Mouse (Mus musculus) stomach, embryonic 14.5 days (tissue): ENCODE measurements around the gene Hdac9. TPM values are rescaled to one million over a fixed set of nuclear protein-coding genes. Genes with fewer than 3 reads are reported as not detected.

Experiments used
- ATAC-seq: fragments of 200-750 bp; cut with Nextera tagmentation; 2 replicates; pipeline ENCODE4 v1.8.0; 2017; ENCODE audit warnings: low read depth, moderate TSS enrichment; ENCODE audit not compliant: insufficient number of reproducible peaks, insufficient read depth, low FRiP score
- H3K27ac ChIP-seq: fragments of 300-500 bp; sonication (generic); 2 replicates; pipeline ENCODE4 v1.5.1; 2014; ENCODE audit warnings: mild to moderate bottlenecking, low read length, moderate library complexity, mixed read lengths
- H3K27me3 ChIP-seq: fragments of 300-500 bp; sonication (generic); 2 replicates; pipeline ENCODE4 v1.6.1; 2014; ENCODE audit warnings: low read length, control low read depth, mixed read lengths; ENCODE audit not compliant: control insufficient read depth, insufficient read depth
- H3K36me3 ChIP-seq: fragments of 300-500 bp; sonication (generic); 2 replicates; pipeline ENCODE4 v1.6.1; 2014; ENCODE audit warnings: mild to moderate bottlenecking, control low read depth, low read length, moderate library complexity, mixed read lengths; ENCODE audit not compliant: control insufficient read depth, insufficient read depth
- H3K4me1 ChIP-seq: fragments of 300-500 bp; sonication (generic); 2 replicates; pipeline ENCODE4 v1.6.1; 2014; ENCODE audit warnings: low read length, control low read depth, mixed read lengths; ENCODE audit not compliant: control insufficient read depth, insufficient read depth
- H3K4me2 ChIP-seq: fragments of 300-500 bp; sonication (generic); replicated peaks from 2 replicates; pipeline ENCODE4 v1.6.1; 2014; ENCODE audit warnings: low read depth, low read length, control low read depth
- H3K4me3 ChIP-seq: fragments of 300-500 bp; sonication (generic); 2 replicates; pipeline ENCODE4 v1.5.1; 2014; ENCODE audit warnings: low read depth, low read length, control low read depth
- H3K9ac ChIP-seq: fragments of 300-500 bp; sonication (generic); replicated peaks from 2 replicates; pipeline ENCODE4 v1.6.1; 2014; ENCODE audit warnings: low read depth, mild to moderate bottlenecking, control low read depth, low read length, moderate library complexity, mixed read lengths
- H3K9me3 ChIP-seq: fragments of 300-500 bp; sonication (generic); 2 replicates; pipeline ENCODE4 v1.6.1; 2016; ENCODE audit warnings: low read depth, low read length, control low read depth; ENCODE audit not compliant: control insufficient read depth
- WGBS: fragments of 180-500 bp; shearing (Covaris S2); extraction: QIAGEN DNeasy Blood & Tissue Kit; methylation state at CpG from one replicate; pipeline ENCODE4 v1.1.7; 2014; 5-methylcytosine and 5-hydroxymethylcytosine counted together
- polyA plus RNA-seq: library from polyadenylated mRNA; unstranded; fragments of >200 nt; fragmentation: Nextera tagmentation; extraction: Ambion mirVana; gene quantifications from 2 replicates; pipeline ENCODE4 v1.2.1, GENCODE M21; 2014

Gene Hdac9
- polyA plus RNA-seq, 1 experiment from 2014 or later, result 6.9 TPM

DNA sequence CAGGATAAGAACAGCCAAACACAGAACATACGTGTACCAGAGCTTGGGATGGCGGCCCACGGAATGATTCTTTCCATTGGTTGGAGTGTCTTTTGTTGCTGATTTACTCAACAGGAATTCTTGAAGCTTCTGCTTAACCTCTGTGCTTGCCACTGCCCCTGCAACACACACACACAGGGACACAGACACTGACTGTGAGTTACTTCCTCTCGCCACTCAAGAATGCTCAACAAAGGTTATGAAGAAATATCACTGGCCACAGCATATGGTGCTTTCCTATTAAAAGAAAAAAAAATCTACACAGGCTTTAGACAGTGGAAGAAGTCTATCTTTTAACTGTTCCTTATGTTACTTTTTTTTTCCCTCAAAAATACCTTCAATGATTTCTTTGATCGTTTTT is 485.1 kb downstream of the Hdac9 start:
- no peak for ATAC-seq
- Histone ChIP-seq H3K9me3 (no peaks in the 10 kb centered on the region), H3K27ac (no peak overlapping the region), H3K4me3 (no peak overlapping the region), H3K4me1 (no peaks in the 10 kb centered on the region), H3K36me3 (no peaks in the 10 kb centered on the region), H3K4me2 (no peak overlapping the region), H3K27me3 (no peaks in the 10 kb centered on the region), H3K9ac (no peak overlapping the region)
- 87% methylated on average over 5 of the region's 5 CpGs for WGBS

DNA sequence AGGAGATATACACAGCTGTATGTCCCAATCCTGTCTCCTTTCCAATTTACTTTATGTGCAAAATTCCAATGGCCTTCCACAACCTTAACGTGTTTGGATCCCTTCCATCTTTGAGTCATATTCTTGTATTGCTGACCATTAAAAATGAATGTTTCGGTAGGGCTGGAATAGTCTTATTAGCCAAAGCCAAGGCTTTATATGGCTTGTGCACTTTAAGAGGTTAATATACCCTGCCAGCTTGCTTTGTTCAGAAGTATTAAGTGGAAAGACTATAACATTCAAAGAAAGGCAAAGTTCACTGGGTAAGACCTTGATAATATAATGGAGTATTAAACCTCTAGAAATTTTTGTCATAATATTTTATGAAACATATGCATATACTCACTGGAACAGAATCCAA is 491.4 kb downstream of the Hdac9 start:
- H3K9ac ChIP-seq, result no peak overlapping the region
- H3K4me3 ChIP-seq, result no peak overlapping the region
- no peaks in the 10 kb centered on the region for H3K4me1 ChIP-seq
- ATAC-seq, result no peak
- H3K27ac ChIP-seq, result no peak overlapping the region
- no peaks in the 10 kb centered on the region for H3K36me3 ChIP-seq
- no peaks in the 10 kb centered on the region for H3K27me3 ChIP-seq
- WGBS, result 78% methylated on average over 2 of the region's 2 CpGs
- no peaks in the 10 kb centered on the region for H3K9me3 ChIP-seq
- no peak overlapping the region for H3K4me2 ChIP-seq

DNA sequence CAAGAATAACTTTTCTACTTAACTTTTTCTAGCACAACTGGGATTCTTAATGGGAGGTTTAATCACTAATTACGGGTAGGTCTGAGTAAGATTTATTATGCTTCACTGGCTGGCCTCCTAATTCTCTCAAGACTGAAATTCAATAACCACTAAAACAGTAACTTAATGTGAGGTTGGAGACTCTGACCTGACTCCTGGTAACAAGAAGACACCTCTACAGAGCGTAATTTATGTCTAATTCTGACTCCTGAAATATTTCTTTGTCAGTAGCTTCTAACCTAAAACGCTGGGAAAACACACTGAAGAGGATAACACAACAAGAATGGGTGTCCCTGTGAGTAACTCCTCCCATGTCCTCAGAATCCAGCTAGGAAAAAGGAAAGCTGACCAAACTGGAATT is 508.8 kb downstream of the Hdac9 start:
- Histone ChIP-seq H3K36me3 (no peaks in the 10 kb centered on the region), H3K4me1 (no peaks in the 10 kb centered on the region), H3K9ac (no peak overlapping the region), H3K9me3 (no peaks in the 10 kb centered on the region), H3K27me3 (no peaks in the 10 kb centered on the region), H3K4me2 (no peak overlapping the region), H3K27ac (no peak overlapping the region), H3K4me3 (no peak overlapping the region)
- no peak for ATAC-seq
- 66% methylated on average over 3 of the region's 3 CpGs for WGBS

DNA sequence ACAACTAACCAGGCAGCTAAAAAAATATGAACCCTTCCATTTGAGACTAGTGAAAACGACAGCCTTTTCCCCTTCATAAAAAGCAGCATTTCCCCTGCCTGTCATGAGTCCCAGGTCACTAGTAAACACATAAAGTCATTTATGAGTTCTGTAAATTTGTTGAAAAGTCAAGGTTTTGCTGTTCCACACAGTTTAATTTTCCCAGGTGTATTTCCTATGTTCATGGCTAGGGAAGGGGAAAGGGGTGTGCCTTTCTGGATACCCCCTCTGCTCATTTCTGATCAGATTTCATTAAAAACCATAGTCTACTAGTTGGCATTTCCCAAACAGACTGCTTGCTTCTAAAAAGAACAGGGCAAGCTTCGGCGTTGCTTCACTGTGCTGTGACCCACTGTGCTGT is 509.8 kb downstream of the Hdac9 start:
- H3K36me3 ChIP-seq, result no peaks in the 10 kb centered on the region
- no peaks in the 10 kb centered on the region for H3K9me3 ChIP-seq
- H3K9ac ChIP-seq, result no peak overlapping the region
- no peak overlapping the region for H3K4me2 ChIP-seq
- 77% methylated on average over 3 of the region's 3 CpGs for WGBS
- H3K4me1 ChIP-seq, result no peaks in the 10 kb centered on the region
- no peaks in the 10 kb centered on the region for H3K27me3 ChIP-seq
- ATAC-seq, result no peak
- no peak overlapping the region for H3K4me3 ChIP-seq
- no peak overlapping the region for H3K27ac ChIP-seq

DNA sequence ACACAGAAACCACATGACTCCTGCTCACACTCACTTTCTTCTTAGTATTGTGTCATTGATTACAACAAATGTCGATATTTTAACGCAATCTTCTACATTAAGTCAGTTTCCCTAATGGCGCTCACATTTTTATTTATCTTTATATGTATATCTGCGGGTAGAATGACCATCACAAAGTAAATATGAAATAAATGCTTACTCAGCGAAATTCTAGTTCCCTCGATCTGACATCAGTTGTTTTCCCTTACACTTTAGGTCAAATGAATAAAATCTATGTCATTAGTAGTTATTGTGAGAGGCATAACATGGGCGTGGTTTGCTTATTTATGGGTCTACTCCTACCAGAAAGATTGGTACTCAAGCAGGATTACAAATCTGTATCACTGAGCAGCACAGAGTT is 514.8 kb downstream of the Hdac9 start:
- no peaks in the 10 kb centered on the region for H3K9me3 ChIP-seq
- WGBS, result 90% methylated on average over 7 of the region's 7 CpGs

DNA sequence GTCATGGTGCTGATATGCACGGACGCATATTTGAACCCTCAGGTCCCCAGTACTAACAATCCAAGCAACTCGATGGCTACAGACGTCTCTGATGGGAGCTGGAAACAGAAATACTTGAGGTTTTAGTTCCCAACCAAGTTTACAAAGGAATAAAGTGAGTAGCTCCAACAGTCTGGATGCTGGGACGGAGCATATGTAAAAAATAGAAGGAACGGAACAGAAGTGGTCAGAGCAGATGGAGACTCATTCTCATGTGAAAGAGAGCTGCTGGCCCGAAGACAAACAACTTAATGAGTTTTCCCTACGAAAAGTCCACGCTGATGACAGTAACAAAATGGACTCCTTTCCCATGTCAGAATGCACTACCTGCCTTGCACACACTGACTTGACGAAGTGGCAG is 518.3 kb downstream of the Hdac9 start:
- 89% methylated on average over 10 of the region's 10 CpGs for WGBS
- no peaks in the 10 kb centered on the region for H3K4me1 ChIP-seq
- no peak for ATAC-seq
- no peaks in the 10 kb centered on the region for H3K27me3 ChIP-seq
- no peaks in the 10 kb centered on the region for H3K9me3 ChIP-seq
- H3K9ac ChIP-seq, result no peak overlapping the region
- H3K4me2 ChIP-seq, result no peak overlapping the region
- no peak overlapping the region for H3K4me3 ChIP-seq
- no peaks in the 10 kb centered on the region for H3K36me3 ChIP-seq
- no peak overlapping the region for H3K27ac ChIP-seq

More for the DNA sequence above, 514.8 kb downstream of the Hdac9 start:
- Histone ChIP-seq H3K36me3 (no peaks in the 10 kb centered on the region), H3K27me3 (no peaks in the 10 kb centered on the region), H3K9ac (no peak overlapping the region), H3K4me1 (no peaks in the 10 kb centered on the region), H3K27ac (no peak overlapping the region), H3K4me2 (no peak overlapping the region), H3K4me3 (no peak overlapping the region)
- no peak for ATAC-seq

DNA sequence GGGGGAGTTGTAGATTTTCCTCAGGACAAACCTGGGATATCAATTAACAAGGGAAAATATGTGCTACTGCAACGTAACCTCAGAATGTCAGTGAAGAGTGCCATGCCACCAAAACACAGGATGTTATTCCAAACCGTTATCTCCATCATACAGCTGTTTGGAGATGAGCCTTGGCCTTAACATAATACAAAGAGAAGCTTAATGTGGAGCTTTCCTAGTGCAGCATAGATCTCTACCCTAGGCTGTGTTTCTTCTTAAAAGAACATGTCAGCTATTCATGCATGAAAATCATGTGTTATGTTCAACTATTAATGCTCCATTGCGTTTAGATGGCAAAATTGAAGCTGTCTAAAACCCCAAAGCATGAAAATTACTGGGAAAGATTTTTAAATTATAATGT is 522.6 kb downstream of the Hdac9 start:
- 75% methylated on average over 3 of the region's 3 CpGs for WGBS
- no peaks in the 10 kb centered on the region for H3K4me1 ChIP-seq
- H3K36me3 ChIP-seq, result no peaks in the 10 kb centered on the region
- no peak overlapping the region for H3K27ac ChIP-seq
- no peak overlapping the region for H3K4me2 ChIP-seq
- no peaks in the 10 kb centered on the region for H3K27me3 ChIP-seq
- H3K9ac ChIP-seq, result no peak overlapping the region
- no peaks in the 10 kb centered on the region for H3K9me3 ChIP-seq
- no peak for ATAC-seq
- no peak overlapping the region for H3K4me3 ChIP-seq

DNA sequence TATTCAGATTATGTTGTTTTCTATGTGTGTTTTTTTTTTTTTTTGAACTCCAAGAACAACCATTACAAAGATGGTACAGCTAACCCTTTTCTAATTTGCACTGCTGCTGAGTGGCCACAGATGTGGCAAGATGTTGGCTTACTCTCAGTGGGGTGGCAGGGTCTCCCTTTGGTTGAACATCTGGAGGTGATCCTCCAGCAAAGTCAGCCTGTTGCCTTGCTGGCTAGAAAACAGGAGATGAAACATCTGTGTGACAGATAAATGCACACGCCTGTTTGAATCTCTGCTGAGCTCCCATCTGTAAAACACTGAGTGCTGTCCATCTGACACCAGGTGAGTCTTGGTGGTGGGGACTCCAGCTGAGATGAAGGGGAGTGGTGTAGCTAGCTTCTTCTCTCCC is 537.2 kb downstream of the Hdac9 start:
- Histone ChIP-seq H3K4me1 (no peaks in the 10 kb centered on the region), H3K9ac (no peak overlapping the region), H3K36me3 (no peaks in the 10 kb centered on the region), H3K27me3 (no peaks in the 10 kb centered on the region), H3K27ac (no peak overlapping the region), H3K9me3 (no peaks in the 10 kb centered on the region), H3K4me3 (no peak overlapping the region), H3K4me2 (no peak overlapping the region)
- 63% methylated on average over 1 of the region's 1 CpGs for WGBS
- ATAC-seq, result no peak

DNA sequence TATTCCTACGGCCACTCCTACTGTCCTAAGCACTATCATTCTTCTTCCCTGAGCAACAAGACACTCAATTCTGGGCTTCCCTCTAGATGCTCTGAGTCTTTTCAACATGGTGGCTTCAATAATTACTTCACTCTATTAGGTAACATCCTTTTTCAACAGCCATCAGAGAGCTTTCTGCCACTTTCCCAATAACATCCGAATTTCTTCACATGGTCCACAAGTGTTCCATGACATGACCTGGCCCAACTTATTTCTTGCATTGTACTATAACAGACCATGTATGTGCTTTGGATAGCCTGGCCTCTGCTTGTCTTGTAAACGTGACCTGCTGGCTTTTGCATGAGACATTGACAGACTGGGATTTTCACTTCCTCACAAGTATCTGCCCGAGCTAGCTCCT is 538.3 kb downstream of the Hdac9 start:
- 82% methylated on average over 4 of the region's 4 CpGs for WGBS
- H3K4me3 ChIP-seq, result no peak overlapping the region
- no peaks in the 10 kb centered on the region for H3K9me3 ChIP-seq
- H3K4me1 ChIP-seq, result no peaks in the 10 kb centered on the region
- ATAC-seq, result no peak
- no peak overlapping the region for H3K4me2 ChIP-seq
- no peak overlapping the region for H3K9ac ChIP-seq
- H3K27ac ChIP-seq, result no peak overlapping the region
- H3K36me3 ChIP-seq, result no peaks in the 10 kb centered on the region
- no peaks in the 10 kb centered on the region for H3K27me3 ChIP-seq
